Mouse (Mus musculus) thymus, adult 2 months (tissue): ENCODE data around the gene Mrpl37. TPM values are rescaled to one million over a fixed set of nuclear protein-coding genes. Genes with fewer than 3 reads are reported as not detected.

Experiments
- DNase-seq: peaks from one replicate; pipeline ENCODE4 v3.0.0; 2021
- H3K27ac ChIP-seq: fragments of 200-500 bp; 2 replicates; pipeline ENCODE4 v1.5.1; 2012; ENCODE audit warnings: low read length, control low read depth; ENCODE audit not compliant: control insufficient read depth, insufficient read depth
- H3K27me3 ChIP-seq: fragments of 200-500 bp; 2 replicates; pipeline ENCODE4 v1.6.1; 2012; ENCODE audit warnings: mild to moderate bottlenecking, low read length, moderate library complexity, mixed read lengths; ENCODE audit not compliant: control insufficient read depth, insufficient read depth
- H3K36me3 ChIP-seq: fragments of 200-500 bp; 2 replicates; pipeline ENCODE4 v1.6.1; 2012; ENCODE audit warnings: mild to moderate bottlenecking, low read length, moderate library complexity; ENCODE audit not compliant: control insufficient read depth, insufficient read depth
- H3K4me1 ChIP-seq: fragments of 200-500 bp; replicated peaks from 2 replicates; pipeline ENCODE4 v1.6.1; 2012; ENCODE audit warnings: low read length; ENCODE audit not compliant: control insufficient read depth, insufficient read depth
- H3K4me3 ChIP-seq: fragments of 200-500 bp; 2 replicates; pipeline ENCODE4 v1.5.1; 2012; ENCODE audit warnings: mild to moderate bottlenecking, low read length, control low read depth, moderate library complexity; ENCODE audit not compliant: control insufficient read depth, insufficient read depth
- CTCF ChIP-seq: fragments of 200-500 bp; IDR thresholded peaks from 2 replicates; pipeline ENCODE4 v1.5.1; 2012; ENCODE audit warnings: mild to moderate bottlenecking, control low read depth, low read length, moderate library complexity, borderline replicate concordance; ENCODE audit not compliant: control insufficient read depth, poor library complexity, insufficient read depth; ENCODE audit errors: extremely low read depth
- POLR2A ChIP-seq: fragments of 200-500 bp; IDR thresholded peaks from 2 replicates; pipeline ENCODE4 v1.6.1; 2012; ENCODE audit warnings: mild to moderate bottlenecking, low read length, control low read depth, moderate library complexity; ENCODE audit not compliant: control insufficient read depth, poor library complexity, insufficient read depth; ENCODE audit errors: extremely low read depth
- WGBS: fragments of 180-500 bp; shearing (Covaris S2); methylation state at CpG from one replicate; pipeline ENCODE4 v1.1.7; 2018; 5-methylcytosine and 5-hydroxymethylcytosine counted together
- polyA plus RNA-seq: library from polyadenylated mRNA; depleted of rRNA; stranded (reverse); fragments of >200 nt; gene quantifications from 2 replicates; pipeline ENCODE4 v1.2.3, GENCODE M21; 2012

Gene Mrpl37
- polyA plus RNA-seq, 1 experiment = 94.7 TPM

- DNase-seq = no peak
- 97% methylated on average over 14 of the region's 14 CpGs for WGBS
- H3K4me3 ChIP-seq = no peak overlapping the region
- no peaks in the 10 kb centered on the region for H3K36me3 ChIP-seq
- TF ChIP-seq POLR2A = no peak
- TF ChIP-seq CTCF = no peak
- no peaks in the 10 kb centered on the region for H3K4me1 ChIP-seq
- no peaks in the 10 kb centered on the region for H3K27me3 ChIP-seq
- no peak overlapping the region for H3K27ac ChIP-seq
These were observed 25.0 kb upstream of the Mrpl37 start for GRCm38 (mm10) chr4:107091696-107092095.

- Histone ChIP-seq H3K36me3 (no peaks in the 10 kb centered on the region), H3K27ac (no peak overlapping the region), H3K4me1 (peaks cover 5% of the 10 kb centered on the region; the same call in 1 of the 2 replicates), H3K4me3 (no peak overlapping the region), H3K27me3 (no peaks in the 10 kb centered on the region)
- WGBS = 77% methylated on average over 6 of the region's 6 CpGs
- no peak for TF ChIP-seq POLR2A
- no peak for TF ChIP-seq CTCF
- DNase-seq = no peak
These were observed 18.2 kb upstream of the Mrpl37 start for GRCm38 (mm10) chr4:107084858-107085257.

GRCm38 (mm10) chr4:107084343-107084742 lies 17.7 kb upstream of the Mrpl37 start:
- no peak overlapping the region for H3K4me3 ChIP-seq
- H3K36me3 ChIP-seq = no peaks in the 10 kb centered on the region
- TF ChIP-seq POLR2A = no peak
- no peak for TF ChIP-seq CTCF
- 70% methylated on average over 1 of the region's 1 CpGs for WGBS
- no peaks in the 10 kb centered on the region for H3K27me3 ChIP-seq
- no peak for DNase-seq
- H3K27ac ChIP-seq = no peak overlapping the region
- peaks cover 5% of the 10 kb centered on the region; the same call in 1 of the 2 replicates for H3K4me1 ChIP-seq

GRCm38 (mm10) chr4:107083126-107083525 lies 16.5 kb upstream of the Mrpl37 start:
- Histone ChIP-seq H3K27me3 (no peaks in the 10 kb centered on the region), H3K36me3 (no peaks in the 10 kb centered on the region), H3K27ac (no peak overlapping the region), H3K4me3 (no peak overlapping the region), H3K4me1 (peaks cover 5% of the 10 kb centered on the region; the same call in 1 of the 2 replicates)
- 97% methylated on average over 4 of the region's 4 CpGs for WGBS
- TF ChIP-seq POLR2A (no peak), CTCF (no peak)
- no peak for DNase-seq

GRCm38 (mm10) chr4:107082185-107082584 lies 15.5 kb upstream of the Mrpl37 start:
- H3K27me3 ChIP-seq = no peaks in the 10 kb centered on the region
- no peak overlapping the region for H3K4me3 ChIP-seq
- 88% methylated on average over 3 of the region's 3 CpGs for WGBS
- TF ChIP-seq CTCF (no peak), POLR2A (no peak)
- no peak for DNase-seq
- H3K27ac ChIP-seq = no peak overlapping the region
- H3K36me3 ChIP-seq = no peaks in the 10 kb centered on the region
- H3K4me1 ChIP-seq = peaks cover 5% of the 10 kb centered on the region; the same call in 1 of the 2 replicates

GRCm38 (mm10) chr4:107079716-107080115 lies 13.0 kb upstream of the Mrpl37 start:
- no peak for TF ChIP-seq POLR2A
- no peak for TF ChIP-seq CTCF
- DNase-seq = no peak
- no peak overlapping the region for H3K4me3 ChIP-seq
- no peaks in the 10 kb centered on the region for H3K27me3 ChIP-seq
- H3K4me1 ChIP-seq = peaks cover 5% of the 10 kb centered on the region; the same call in 1 of the 2 replicates
- no peak overlapping the region for H3K27ac ChIP-seq
- no peaks in the 10 kb centered on the region for H3K36me3 ChIP-seq

- Histone ChIP-seq H3K4me3 (no peak overlapping the region), H3K4me1 (peaks cover 5% of the 10 kb centered on the region; the same call in 1 of the 2 replicates), H3K27ac (no peak overlapping the region), H3K27me3 (no peaks in the 10 kb centered on the region), H3K36me3 (no peaks in the 10 kb centered on the region)
- TF ChIP-seq POLR2A (no peak), CTCF (no peak)
- DNase-seq = no peak
- 94% methylated on average over 4 of the region's 4 CpGs for WGBS
These were observed 12.2 kb upstream of the Mrpl37 start for GRCm38 (mm10) chr4:107078894-107079293.
